Mouse (Mus musculus) CD4-positive, CD25-positive, alpha-beta regulatory T cell, adult 9 weeks (primary cell): ENCODE results near the gene Fpr-rs3. TPM values are rescaled to one million over a fixed set of nuclear protein-coding genes. Genes with fewer than 3 reads are reported as not detected.

Source experiments
- polyA plus RNA-seq: library from polyadenylated mRNA; unstranded; fragments of 100-300 nt; shearing (Covaris generic); gene quantifications from one replicate; pipeline ENCODE4 v1.2.1, GENCODE M21; 2017

Gene Fpr-rs3
- polyA plus RNA-seq: not detected

DNA sequence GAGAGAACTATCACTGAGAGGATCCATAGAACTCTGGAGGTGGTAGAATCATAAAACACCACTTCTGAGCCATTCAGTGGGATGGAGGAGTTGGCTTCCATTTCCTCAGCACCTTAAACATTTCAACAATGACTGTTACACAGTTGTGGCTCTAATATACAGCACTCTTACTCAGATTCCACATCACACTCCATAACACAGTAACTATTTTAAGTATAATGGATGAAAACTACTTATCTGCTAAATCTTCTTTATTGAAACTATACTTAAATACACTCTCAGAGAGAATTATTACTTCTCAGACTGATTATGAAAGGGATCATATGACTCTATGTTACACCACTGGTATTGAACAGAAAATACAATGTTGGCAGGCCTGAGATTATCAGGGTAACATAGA, at the start of gene Fpr-rs3:
TSS of gene Fpr-rs3 (minus strand) at position 101 of the 400 bp plus-strand sequence.

DNA sequence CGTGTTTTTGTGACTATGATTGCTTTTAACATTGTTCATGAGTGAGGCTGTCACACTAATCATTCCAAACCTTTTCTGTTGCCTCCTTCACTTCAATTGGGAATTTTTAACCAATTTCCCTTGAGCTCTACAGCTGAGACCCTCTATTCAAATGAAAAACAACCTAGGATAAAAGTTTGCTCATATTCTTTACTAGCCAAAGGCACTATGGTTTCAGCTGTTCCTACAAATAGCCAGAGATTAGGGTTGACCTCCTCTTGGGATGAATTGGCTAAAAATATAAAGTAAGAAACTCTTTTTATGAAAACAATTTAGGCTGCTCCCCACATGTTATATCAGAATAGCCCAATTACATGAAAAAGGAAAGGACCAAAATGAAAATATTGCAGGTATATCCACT, 28.4 kb downstream of the Fpr-rs3 start, which contains the start of gene Vmn2r110:
TSS of gene Vmn2r110 (minus strand) at position 101 of the 400 bp plus-strand sequence.

Other genes with a start within 250 kb of the Fpr-rs3 start
- gene Vmn1r224, start 210.7 kb downstream of the Fpr-rs3 start, polyA plus RNA-seq: not detected
- gene Vmn2r108, start 143.5 kb downstream of the Fpr-rs3 start, polyA plus RNA-seq: not detected
- not detected for gene Vmn1r225, start 126.7 kb downstream of the Fpr-rs3 start, polyA plus RNA-seq
- not detected for gene Vmn2r109, start 60.1 kb downstream of the Fpr-rs3 start, polyA plus RNA-seq
- gene Vmn2r110, start 28.5 kb downstream of the Fpr-rs3 start, polyA plus RNA-seq: 0.05 TPM
- gene Vmn1r226, start 58.0 kb upstream of the Fpr-rs3 start, polyA plus RNA-seq: not detected
- not detected for gene Vmn1r227, start 105.0 kb upstream of the Fpr-rs3 start, polyA plus RNA-seq
- not detected for gene Vmn1r228, start 161.3 kb upstream of the Fpr-rs3 start, polyA plus RNA-seq
- not detected for gene Vmn1r229, start 186.7 kb upstream of the Fpr-rs3 start, polyA plus RNA-seq
- not detected for gene Vmn1r230, start 215.6 kb upstream of the Fpr-rs3 start, polyA plus RNA-seq